Mouse (Mus musculus) heart, embryonic 14.5 days (tissue): Measurements from ENCODE around the gene Commd7. TPM values are rescaled to one million over a fixed set of nuclear protein-coding genes. Genes with fewer than 3 reads are reported as not detected.

Experiments
- ATAC-seq: fragments of 200-750 bp; cut with Nextera tagmentation; 2 replicates; pipeline ENCODE4 v1.8.0; 2017; ENCODE audit warnings: low read depth, moderate TSS enrichment; ENCODE audit not compliant: insufficient number of reproducible peaks, insufficient read depth, low FRiP score
- H3K27ac ChIP-seq, 2 experiments: fragments of 200-500 bp in 1 of 2; fragments of 300-500 bp in 1 of 2; sonication (generic) in 1 of 2; replicated peaks in 1 of 2; 2 replicates each; pipeline ENCODE4 v1.5.1; 2012 to 2014; ENCODE audit warnings: low read depth in 2 of 2, low read length in 2 of 2, control low read depth in 1 of 2, mild to moderate bottlenecking in 1 of 2, mixed read lengths in 1 of 2; ENCODE audit not compliant: control insufficient read depth in 1 of 2, insufficient read depth in 1 of 2
- H3K27me3 ChIP-seq: fragments of 300-500 bp; sonication (generic); 2 replicates; pipeline ENCODE4 v1.6.1; 2014; ENCODE audit warnings: mild to moderate bottlenecking, low read length, control low read depth; ENCODE audit not compliant: control insufficient read depth, insufficient read depth
- H3K36me3 ChIP-seq: fragments of 300-500 bp; sonication (generic); 2 replicates; pipeline ENCODE4 v1.6.1; 2014; ENCODE audit warnings: mild to moderate bottlenecking, control low read depth, low read length, mixed read lengths; ENCODE audit not compliant: control insufficient read depth, insufficient read depth
- H3K4me1 ChIP-seq, 2 experiments: fragments of 200-500 bp in 1 of 2; fragments of 300-500 bp in 1 of 2; sonication (generic) in 1 of 2; 2 replicates each; pipeline ENCODE4 v1.6.1; 2012 to 2014; ENCODE audit warnings: low read length in 2 of 2, control low read depth in 1 of 2, mixed read lengths in 1 of 2; ENCODE audit not compliant: control insufficient read depth in 2 of 2, insufficient read depth in 2 of 2
- H3K4me2 ChIP-seq: fragments of 300-500 bp; sonication (generic); 2 replicates; pipeline ENCODE4 v1.6.1; 2014; ENCODE audit warnings: mild to moderate bottlenecking, low read length
- H3K4me3 ChIP-seq, 2 experiments: fragments of 200-500 bp in 1 of 2; fragments of 300-500 bp in 1 of 2; sonication (generic) in 1 of 2; 2 replicates each; pipeline ENCODE4 v1.5.1; 2012 to 2014; ENCODE audit warnings: low read length in 2 of 2, mild to moderate bottlenecking in 2 of 2, control low read depth in 1 of 2, low read depth in 1 of 2, moderate library complexity in 1 of 2; ENCODE audit not compliant: control insufficient read depth in 1 of 2, insufficient read depth in 1 of 2
- H3K9ac ChIP-seq: fragments of 300-500 bp; sonication (generic); 2 replicates; pipeline ENCODE4 v1.6.1; 2014; ENCODE audit warnings: mild to moderate bottlenecking, low read length
- H3K9me3 ChIP-seq: fragments of 300-500 bp; sonication (generic); 2 replicates; pipeline ENCODE4 v1.6.1; 2016; ENCODE audit warnings: low read length, control low read depth; ENCODE audit not compliant: control insufficient read depth
- WGBS: fragments of 180-500 bp; shearing (Covaris S2); extraction: QIAGEN DNeasy Blood & Tissue Kit; methylation state at CpG from one replicate; pipeline ENCODE4 v1.1.7; 2014; 5-methylcytosine and 5-hydroxymethylcytosine counted together
- polyA plus RNA-seq: library from polyadenylated mRNA; unstranded; fragments of >200 nt; fragmentation: Nextera tagmentation; extraction: Ambion mirVana; gene quantifications from 2 replicates; pipeline ENCODE4 v1.2.1, GENCODE M21; 2014

The Commd7 gene
- polyA plus RNA-seq, 1 experiment from 2014 or later, result 54.2 TPM

- Histone ChIP-seq H3K9ac (peak overlapping the region; percentile 56; the same call in 1 of the 2 replicates), H3K9me3 (no peaks in the 10 kb centered on the region), H3K36me3 (no peaks in the 10 kb centered on the region), H3K4me1 (peaks cover 3 to 6% of the 10 kb centered on the region in 2 experiments; a peak in 3 of 4 replicates), H3K27ac (no peak overlapping the region), H3K4me3 (no peak overlapping the region), H3K4me2 (peak overlapping the region; percentile 60), H3K27me3 (no peaks in the 10 kb centered on the region)
- no peak for ATAC-seq
- WGBS, result 73% methylated on average over 6 of the region's 6 CpGs
These were observed 46.6 kb downstream of the Commd7 start for GRCm38 (mm10) chr2:153585981-153586380.

DNA sequence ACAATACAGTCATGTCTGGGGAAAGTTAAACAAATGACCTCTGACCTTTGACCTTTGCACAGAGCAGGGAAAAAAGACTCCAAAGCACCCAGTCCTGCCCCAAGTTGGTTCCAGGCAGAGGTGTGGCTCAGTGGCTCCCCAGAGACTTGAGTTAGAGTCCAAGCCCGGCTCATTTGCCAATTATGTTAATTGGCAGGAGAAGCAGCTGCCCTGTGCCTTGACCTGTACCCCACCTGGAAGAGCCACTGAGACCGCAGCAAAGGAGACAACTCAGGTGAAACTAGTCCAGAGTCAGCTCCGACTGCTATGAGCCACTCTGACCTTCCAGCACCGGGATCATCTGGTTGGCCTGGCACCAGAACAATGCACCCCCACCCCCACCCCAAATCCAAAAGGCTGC lies 48.2 kb downstream of the Commd7 start:
- ATAC-seq, result no peak
- Histone ChIP-seq H3K9ac (no peak overlapping the region), H3K27me3 (no peaks in the 10 kb centered on the region), H3K27ac (no peak overlapping the region), H3K9me3 (no peaks in the 10 kb centered on the region), H3K4me1 (peaks cover 3 to 8% of the 10 kb centered on the region in 2 experiments; a peak in 3 of 4 replicates), H3K4me2 (no peak overlapping the region), H3K36me3 (no peaks in the 10 kb centered on the region), H3K4me3 (no peak overlapping the region)
- 86% methylated on average over 4 of the region's 4 CpGs for WGBS

- Histone ChIP-seq H3K9me3 (no peaks in the 10 kb centered on the region), H3K27me3 (no peaks in the 10 kb centered on the region), H3K4me1 (peaks cover 3 to 8% of the 10 kb centered on the region in 2 experiments; a peak in 3 of 4 replicates), H3K27ac (no peak overlapping the region), H3K4me2 (no peak overlapping the region), H3K4me3 (no peak overlapping the region), H3K9ac (no peak overlapping the region), H3K36me3 (no peaks in the 10 kb centered on the region)
- ATAC-seq, result no peak
- 52% methylated on average over 14 of the region's 14 CpGs for WGBS
These were observed 48.9 kb downstream of the Commd7 start for GRCm38 (mm10) chr2:153583641-153584049.

DNA sequence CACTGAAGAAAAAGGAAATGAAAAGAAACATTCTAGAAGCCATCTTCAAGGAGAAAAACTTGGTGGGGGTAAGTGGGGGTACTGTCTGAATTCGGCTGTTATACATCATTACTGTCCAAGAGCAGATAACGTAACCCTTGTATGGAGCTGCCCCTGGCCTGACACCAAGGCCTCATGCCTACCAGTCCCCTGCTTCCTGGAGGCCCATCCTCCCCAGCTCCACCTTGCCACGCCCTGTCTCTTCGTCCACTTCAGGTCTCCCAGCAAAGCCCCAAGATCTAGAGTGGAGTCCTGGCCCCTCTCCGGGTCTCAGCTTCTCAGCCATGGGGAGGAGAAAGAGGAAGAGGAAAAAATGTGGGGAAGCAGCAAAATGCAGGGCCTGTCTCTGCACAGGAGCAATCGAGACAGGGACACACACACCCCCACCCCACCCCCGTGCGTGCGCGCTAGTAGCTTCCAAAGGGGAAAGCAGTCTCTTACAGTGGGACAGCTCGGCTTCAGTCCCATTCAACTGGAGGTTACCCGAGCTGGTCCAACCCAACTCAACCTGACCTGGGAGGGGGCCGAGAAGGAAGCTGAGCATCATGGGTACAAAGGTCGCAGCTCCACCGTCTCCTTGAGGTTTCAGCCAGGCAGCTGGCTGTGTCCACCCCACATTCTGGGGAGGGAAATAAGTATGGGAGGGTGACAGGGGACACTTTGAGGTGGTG lies 49.5 kb downstream of the Commd7 start:
- no peaks in the 10 kb centered on the region for H3K9me3 ChIP-seq
- H3K4me1 ChIP-seq, result peaks cover 5 to 8% of the 10 kb centered on the region in 2 experiments; a peak in 3 of 4 replicates
- no peak for ATAC-seq
- no peak overlapping the region for H3K4me2 ChIP-seq
- 60% methylated on average over 15 of the region's 15 CpGs for WGBS
- H3K9ac ChIP-seq, result no peak overlapping the region
- H3K4me3 ChIP-seq, result no peak overlapping the region
- no peaks in the 10 kb centered on the region for H3K27me3 ChIP-seq
- no peak overlapping the region for H3K27ac ChIP-seq
- no peaks in the 10 kb centered on the region for H3K36me3 ChIP-seq

- H3K4me2 ChIP-seq, result no peak overlapping the region
- no peak for ATAC-seq
- no peaks in the 10 kb centered on the region for H3K9me3 ChIP-seq
- no peak overlapping the region for H3K4me3 ChIP-seq
- H3K27me3 ChIP-seq, result no peaks in the 10 kb centered on the region
- WGBS, result 86% methylated on average over 7 of the region's 7 CpGs
- peaks cover 8 to 9% of the 10 kb centered on the region in 2 experiments; a peak in 3 of 4 replicates for H3K4me1 ChIP-seq
- no peak overlapping the region for H3K9ac ChIP-seq
- H3K36me3 ChIP-seq, result no peaks in the 10 kb centered on the region
- no peak overlapping the region for H3K27ac ChIP-seq
These were observed 51.2 kb downstream of the Commd7 start for GRCm38 (mm10) chr2:153581416-153581815.

- Histone ChIP-seq H3K27ac (no peak overlapping the region), H3K9me3 (no peaks in the 10 kb centered on the region), H3K36me3 (no peaks in the 10 kb centered on the region), H3K9ac (no peak overlapping the region), H3K4me1 (peaks cover 5 to 9% of the 10 kb centered on the region in 2 experiments; a peak in 2 of 4 replicates), H3K4me3 (no peak overlapping the region), H3K4me2 (no peak overlapping the region), H3K27me3 (no peaks in the 10 kb centered on the region)
- 67% methylated on average over 4 of the region's 4 CpGs for WGBS
- ATAC-seq, result no peak
These were observed 52.1 kb downstream of the Commd7 start for GRCm38 (mm10) chr2:153580458-153580985.

DNA sequence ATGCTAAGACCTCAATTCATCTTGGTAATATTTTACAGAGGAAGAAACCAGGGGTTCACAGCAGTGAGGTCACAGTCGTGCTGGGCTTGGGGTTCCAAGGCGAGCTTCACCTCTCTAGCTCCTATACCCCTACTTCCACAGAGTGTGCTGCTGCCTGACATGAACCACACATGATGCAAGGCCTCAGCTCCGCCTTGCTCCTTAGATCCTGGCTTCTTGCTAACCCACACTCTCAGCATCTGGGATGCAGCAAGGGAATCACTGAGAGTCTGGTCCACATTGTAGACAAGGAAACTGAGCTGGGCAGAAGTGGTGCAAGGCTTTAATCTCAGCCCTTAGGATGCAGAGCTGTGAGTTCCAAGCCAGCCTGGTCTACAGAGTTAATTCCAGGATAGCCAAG lies 52.5 kb downstream of the Commd7 start:
- H3K4me3 ChIP-seq, result no peak overlapping the region
- H3K27me3 ChIP-seq, result no peaks in the 10 kb centered on the region
- H3K4me2 ChIP-seq, result no peak overlapping the region
- peaks cover 5 to 9% of the 10 kb centered on the region in 2 experiments; a peak in 2 of 4 replicates for H3K4me1 ChIP-seq
- no peak overlapping the region for H3K27ac ChIP-seq
- WGBS, result 92% methylated on average over 3 of the region's 3 CpGs
- H3K36me3 ChIP-seq, result no peaks in the 10 kb centered on the region
- no peaks in the 10 kb centered on the region for H3K9me3 ChIP-seq
- ATAC-seq, result no peak
- H3K9ac ChIP-seq, result no peak overlapping the region
